Mouse (Mus musculus) thymus, adult 18-20 months (tissue): ENCODE data around the gene Afg1l.

Experiments
- DNase-seq, 2 experiments: peaks; one replicate each; pipeline ENCODE4 v3.0.0; 2022; ENCODE audit warnings: mixed read lengths in 2 of 2

Afg1l gene

GRCm38 (mm10) chr10:42478341-42478720 is at the start of gene Afg1l:
TSS of gene Afg1l (minus strand) at chr10:42478565.
- peak; percentile 91 to 93 for DNase-seq

GRCm38 (mm10) chr10:42525682-42526081 is 47.3 kb upstream of the Afg1l start:
- no peak for DNase-seq

- no peak for DNase-seq
These were observed 45.3 kb upstream of the Afg1l start for GRCm38 (mm10) chr10:42523556-42524162.

DNA sequence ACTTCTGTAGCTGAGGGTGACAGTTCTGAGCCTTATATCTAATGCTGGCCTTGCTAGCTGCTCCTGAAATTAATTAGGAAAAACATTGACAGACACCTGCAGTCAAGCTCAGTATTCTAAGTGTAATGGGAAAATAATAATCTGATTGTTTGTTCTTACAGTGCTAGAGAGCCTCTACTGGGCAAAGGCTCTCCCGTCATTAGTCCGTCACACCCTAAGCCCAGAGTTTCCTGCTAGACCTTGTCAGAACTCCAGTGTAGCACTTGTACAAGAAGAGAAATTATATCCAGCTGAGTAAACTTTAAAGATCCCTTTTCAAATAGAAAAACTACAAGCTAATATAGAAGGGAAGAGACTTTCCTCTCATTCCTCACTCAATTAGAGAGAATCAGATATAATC is 44.5 kb upstream of the Afg1l start:
- DNase-seq, result no peak

DNA sequence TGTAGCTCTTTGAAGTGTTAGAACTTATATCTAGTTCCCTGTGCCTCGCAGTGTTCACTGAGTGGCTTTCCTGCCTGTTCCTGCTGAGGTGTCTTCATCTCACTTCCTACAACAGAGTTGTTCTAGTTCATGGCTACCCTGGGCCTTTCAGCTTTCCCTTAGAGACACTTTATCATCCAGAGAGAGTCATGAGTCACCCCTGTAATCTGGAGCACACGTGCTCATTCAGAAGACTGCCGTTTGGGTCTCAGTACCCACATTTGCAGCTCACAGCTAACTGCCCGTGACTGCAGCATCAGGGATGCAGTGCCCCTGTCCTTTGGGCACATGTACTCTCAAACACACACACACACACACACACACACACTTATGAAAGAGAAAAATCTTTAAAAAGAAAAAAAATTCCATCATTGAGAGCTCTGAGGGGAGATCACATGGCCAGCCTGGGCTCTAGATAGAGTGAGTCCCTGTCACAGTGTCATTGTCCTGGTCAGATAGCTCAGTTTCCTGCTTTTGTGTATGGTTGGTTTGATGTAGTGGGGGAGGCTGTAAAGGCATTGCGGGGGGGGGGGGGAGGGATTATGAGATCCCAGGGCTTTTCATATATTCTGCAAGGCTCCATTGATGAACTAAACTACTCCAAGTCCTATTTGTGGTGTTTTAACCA is 43.1 kb upstream of the Afg1l start:
- no peak for DNase-seq

GRCm38 (mm10) chr10:42518363-42518762 is 40.0 kb upstream of the Afg1l start:
- DNase-seq, result no peak

- DNase-seq, result no peak
These were observed 35.8 kb upstream of the Afg1l start for GRCm38 (mm10) chr10:42514125-42514524.

DNA sequence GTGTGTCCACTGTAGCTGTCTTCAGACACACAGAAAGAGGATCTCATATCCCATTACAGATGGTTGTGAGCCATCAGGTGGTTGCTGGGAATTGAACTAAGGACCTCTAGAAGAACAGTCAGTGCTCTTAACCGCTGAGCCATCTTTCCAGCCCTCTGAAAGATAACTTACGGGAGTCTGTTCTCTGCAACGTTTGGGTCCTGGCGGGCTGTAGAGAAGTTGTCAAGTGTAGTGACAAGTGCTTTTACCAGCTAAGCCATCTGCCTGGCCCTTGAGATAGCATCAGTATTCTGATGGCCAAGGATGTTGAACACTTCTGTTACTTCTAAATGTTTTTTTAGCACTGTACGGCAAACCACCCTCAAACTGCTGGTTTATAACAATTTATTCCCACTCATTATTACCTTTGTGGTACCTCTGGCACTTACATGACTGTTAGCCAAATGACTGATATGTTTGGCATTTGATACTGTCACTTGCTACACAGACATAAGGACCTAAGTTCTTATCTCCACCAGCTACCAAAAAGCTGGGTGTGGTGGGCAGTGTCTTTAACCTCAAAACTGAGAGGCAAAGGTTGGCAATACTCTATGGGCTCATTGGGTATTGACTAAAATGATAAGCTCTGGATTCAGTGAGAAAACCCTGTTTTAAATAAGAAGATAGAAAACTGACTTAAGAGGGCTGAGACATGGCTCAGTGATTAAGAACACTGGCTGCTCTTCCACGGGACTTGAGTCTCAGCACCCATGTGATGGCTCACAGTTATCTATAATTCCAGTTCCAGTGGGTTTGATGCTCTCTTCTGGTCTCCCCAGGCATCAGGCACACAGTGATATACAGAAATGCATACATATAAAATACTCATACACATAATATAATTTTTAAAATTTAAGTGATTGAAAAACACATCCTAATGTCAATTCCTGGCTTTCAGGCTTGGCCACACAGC is 33.1 kb upstream of the Afg1l start:
- DNase-seq, result no peak

- DNase-seq, result no peak
These were observed 31.8 kb upstream of the Afg1l start for GRCm38 (mm10) chr10:42510141-42510540.

DNA sequence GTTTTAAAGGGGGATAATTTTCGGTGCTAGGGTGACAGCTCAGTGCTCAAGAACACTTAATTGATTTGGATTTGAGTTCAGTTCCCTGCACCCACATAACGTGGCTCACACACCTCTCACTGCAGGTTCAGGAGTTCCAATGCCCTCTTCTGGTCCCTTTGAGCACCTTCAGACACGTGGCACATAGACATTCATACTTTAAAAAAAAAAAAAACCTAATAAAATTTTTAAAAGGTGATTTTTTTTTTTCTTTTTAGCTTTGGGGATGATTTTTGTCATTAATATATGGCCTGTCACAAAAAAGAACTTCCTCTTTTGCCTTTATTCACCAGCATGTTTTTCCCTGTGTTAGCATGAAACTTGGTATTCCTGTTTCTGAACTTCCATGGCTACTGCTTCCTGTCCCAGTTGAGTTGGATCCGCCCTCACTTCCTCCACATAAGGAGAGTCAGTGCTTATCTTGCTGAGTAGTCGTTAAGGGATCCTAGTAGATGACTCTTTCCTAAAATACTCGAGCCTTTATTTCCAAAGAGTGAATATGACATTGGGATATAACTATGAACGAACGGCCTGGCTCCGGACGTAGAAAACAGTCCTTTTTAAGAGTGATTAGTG is 25.8 kb upstream of the Afg1l start:
- DNase-seq, result no peak

GRCm38 (mm10) chr10:42502349-42503111 is 24.2 kb upstream of the Afg1l start:
- peak; percentile 11 to 15 for DNase-seq

DNA sequence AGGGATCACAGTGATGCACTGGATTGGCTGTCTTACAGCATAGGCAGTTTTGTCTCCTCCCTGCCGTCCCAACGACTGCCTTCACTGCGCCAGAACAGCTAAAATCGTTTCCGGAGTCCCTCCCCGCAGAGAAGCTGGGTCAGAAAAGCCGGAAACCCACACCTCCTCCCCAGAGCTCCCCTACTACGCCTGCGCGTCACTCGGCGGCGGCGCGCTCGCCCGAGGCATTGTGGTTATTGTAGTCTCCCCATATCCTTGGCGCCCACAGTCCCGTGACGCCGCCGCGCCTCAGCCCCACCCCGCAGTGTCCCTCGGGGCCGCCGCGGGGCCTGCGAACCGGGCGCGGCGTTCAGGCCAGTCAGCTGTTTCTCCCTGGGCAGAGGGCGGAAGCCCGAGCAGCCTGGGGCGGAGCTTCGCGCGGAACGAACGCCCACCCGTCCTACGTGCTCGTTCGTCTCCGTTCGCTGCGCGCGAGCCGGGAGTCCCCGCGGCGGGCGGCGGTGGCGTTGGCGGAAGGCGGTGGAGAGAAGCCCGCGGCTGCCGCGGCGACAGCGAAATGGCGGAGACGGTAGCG is 23.5 kb upstream of the Afg1l start, which contains the start of gene Snx3:
Gene Snx3 (plus strand): TSS at position 256 of the 574 bp plus-strand sequence.
- DNase-seq, result peak; percentile 95 to 97

GRCm38 (mm10) chr10:42501161-42501560 is 22.8 kb upstream of the Afg1l start:
- no peak for DNase-seq

DNA sequence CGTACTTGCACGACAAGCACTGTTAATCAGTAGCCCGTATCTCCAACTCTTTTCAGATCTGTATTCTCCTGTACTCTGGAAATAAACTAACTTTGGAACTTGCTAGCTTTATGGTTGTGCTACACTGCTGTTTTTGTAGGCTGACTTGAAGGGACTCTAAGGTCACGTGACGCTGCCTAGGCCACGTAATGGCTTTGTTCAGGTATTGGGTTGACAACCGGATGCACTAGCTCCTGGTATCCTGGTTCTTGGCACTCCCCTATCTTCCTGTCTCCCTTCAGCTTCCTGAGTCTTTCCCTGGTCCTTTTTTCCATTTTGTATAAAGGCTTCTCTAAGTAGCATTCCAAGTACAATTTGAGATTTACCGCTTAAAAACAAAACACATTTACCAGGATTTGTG is 22.2 kb upstream of the Afg1l start:
- no peak for DNase-seq

DNA sequence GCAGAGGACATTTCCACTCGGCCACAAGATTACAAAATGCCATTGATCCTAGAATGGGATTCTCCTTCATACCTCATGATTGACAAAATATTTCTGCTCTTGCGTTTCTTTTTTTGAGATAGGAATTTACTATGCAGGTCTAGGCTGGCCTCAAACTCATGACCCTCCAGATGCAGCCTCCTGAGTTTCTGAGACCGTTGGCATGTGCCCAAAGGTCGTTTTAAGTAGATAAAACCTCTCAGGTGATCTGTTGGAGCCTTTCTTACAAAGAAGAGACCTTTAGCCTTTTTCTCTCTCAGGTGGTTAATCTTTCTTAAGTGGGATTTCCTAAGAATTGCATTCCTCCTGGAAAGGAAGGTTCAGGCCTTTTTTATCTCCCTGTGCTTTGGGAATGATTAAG is 14.6 kb upstream of the Afg1l start:
- no peak for DNase-seq

GRCm38 (mm10) chr10:42492027-42492771 is 13.8 kb upstream of the Afg1l start:
- DNase-seq, result no peak

GRCm38 (mm10) chr10:42491158-42491557 is 12.8 kb upstream of the Afg1l start:
- DNase-seq, result no peak

- DNase-seq, result no peak
These were observed 10.4 kb upstream of the Afg1l start for GRCm38 (mm10) chr10:42488606-42489296.

DNA sequence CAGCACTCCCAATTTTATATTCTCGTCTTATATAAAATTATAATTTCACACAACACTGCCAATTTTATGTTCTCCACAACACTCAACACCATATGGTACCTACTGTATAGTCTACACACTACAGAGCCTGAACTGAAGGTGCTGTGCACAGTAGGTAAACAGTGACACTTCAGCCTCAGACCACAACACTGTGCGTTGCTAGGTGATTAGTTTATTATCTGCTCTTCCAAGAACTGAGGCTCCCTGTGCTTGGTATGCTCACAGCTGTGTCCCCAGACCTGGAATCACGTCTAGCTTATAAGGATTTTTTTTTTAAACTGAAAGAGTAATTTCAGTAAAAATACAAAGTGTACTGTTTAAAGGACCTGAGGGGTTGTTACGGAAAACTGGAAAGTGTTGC is 2.4 kb upstream of the Afg1l start:
- DNase-seq, result no peak

DNA sequence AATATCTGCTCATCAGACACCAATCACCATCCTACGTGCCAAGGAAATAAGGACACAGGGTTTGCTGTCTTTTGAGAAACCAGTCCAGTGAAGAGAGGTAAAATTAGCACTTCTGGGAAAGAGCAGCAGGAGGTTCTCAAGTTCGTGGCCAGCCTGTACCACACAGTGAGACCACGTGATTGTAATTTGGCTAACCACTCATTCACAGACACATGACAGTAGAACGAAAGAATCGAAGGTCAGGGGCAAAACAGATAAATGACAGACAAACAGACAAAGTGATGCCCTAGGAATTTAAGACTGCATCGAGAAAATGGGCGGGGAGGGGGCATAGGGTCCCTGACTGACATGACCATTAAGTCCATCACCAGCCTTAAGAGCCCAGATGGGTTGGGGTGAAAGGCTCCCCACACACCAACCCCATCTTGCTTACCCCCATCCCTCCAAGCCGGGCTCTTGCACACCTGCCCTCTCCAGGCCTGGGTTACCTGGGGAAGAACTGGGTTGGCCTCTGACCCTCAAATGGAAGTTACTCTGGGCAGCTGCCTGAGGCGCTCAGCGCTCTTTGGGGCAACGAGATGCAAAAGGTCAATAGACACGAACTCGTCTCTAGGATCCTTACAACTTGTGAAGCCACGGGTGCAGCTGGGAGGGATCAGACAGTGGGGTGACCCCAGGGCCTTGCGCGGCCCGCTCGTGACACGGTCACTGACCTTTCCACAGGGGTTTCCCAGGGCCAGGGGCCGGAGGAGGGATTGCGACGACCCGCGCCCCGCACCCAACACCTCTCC is 620 bp downstream of the Afg1l start:
- no peak for DNase-seq
